Mouse (Mus musculus): ENCODE measurements around the gene Tex2. TPM values are rescaled to one million over a fixed set of nuclear protein-coding genes. Genes with fewer than 3 reads are reported as not detected.
A peak's percentile ranks its signal among the peaks of the same experiment; 100 is the strongest.

The Tex2 gene
- polyA plus RNA-seq, 1 experiment = 25.0 TPM

DNA sequence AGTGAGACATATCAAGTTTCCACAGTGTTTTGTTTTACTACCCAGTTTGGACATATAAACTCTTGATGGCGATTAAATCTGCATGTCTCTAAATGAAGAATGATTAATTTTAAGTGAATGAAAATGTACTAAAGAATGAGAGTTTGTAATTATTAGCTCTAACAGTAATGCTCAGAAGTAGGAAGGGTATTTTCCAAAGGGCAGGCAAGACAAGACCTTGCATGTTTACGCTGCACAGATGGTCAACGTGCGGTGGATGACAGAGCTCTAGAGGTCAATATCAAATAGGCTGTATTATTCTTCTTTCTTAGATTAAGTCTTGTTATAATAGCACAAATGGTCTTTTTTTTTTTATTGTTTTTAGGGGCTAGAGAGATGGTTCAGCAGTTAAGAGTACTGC lies 147.3 kb downstream of the Tex2 start:
- TF ChIP-seq CTCF (IDR thresholded peaks at IDR 0.05; ENCODE audit: low read depth, low read length) = no peak
- no peak for TF ChIP-seq POLR2A (IDR thresholded peaks at IDR 0.05; ENCODE audit: borderline replicate concordance, low read depth, low read length)
- Histone ChIP-seq H3K4me1 (ENCODE audit: control insufficient read depth, insufficient read depth, low read length) (peaks cover 32% of the 10 kb centered on the region), H3K4me3 (ENCODE audit: insufficient read depth, low read length) (no peak overlapping the region), H3K27ac (ENCODE audit: insufficient read depth, low read depth, low read length) (no peak overlapping the region)

- H3K4me3 ChIP-seq (ENCODE audit: insufficient read depth, low read length) = no peak overlapping the region
- no peak for TF ChIP-seq POLR2A (IDR thresholded peaks at IDR 0.05; ENCODE audit: borderline replicate concordance, low read depth, low read length)
- no peak for TF ChIP-seq CTCF (IDR thresholded peaks at IDR 0.05; ENCODE audit: low read depth, low read length)
- H3K4me1 ChIP-seq (ENCODE audit: control insufficient read depth, insufficient read depth, low read length) = peaks cover 35% of the 10 kb centered on the region
- no peak overlapping the region for H3K27ac ChIP-seq (ENCODE audit: insufficient read depth, low read depth, low read length)
Observed at GRCm38 (mm10) chr11:106465545-106465903, 147.7 kb downstream of the Tex2 start.

- Histone ChIP-seq H3K27ac (ENCODE audit: insufficient read depth, low read depth, low read length) (no peak overlapping the region), H3K4me1 (ENCODE audit: control insufficient read depth, insufficient read depth, low read length) (peaks cover 37% of the 10 kb centered on the region), H3K4me3 (ENCODE audit: insufficient read depth, low read length) (no peak overlapping the region)
- TF ChIP-seq POLR2A (IDR thresholded peaks at IDR 0.05; ENCODE audit: borderline replicate concordance, low read depth, low read length) = no peak
- TF ChIP-seq CTCF (IDR thresholded peaks at IDR 0.05; ENCODE audit: low read depth, low read length) = no peak
Observed at GRCm38 (mm10) chr11:106464681-106465544, 148.3 kb downstream of the Tex2 start.

GRCm38 (mm10) chr11:106463845-106464244 lies 149.4 kb downstream of the Tex2 start:
- Histone ChIP-seq H3K4me1 (ENCODE audit: control insufficient read depth, insufficient read depth, low read length) (peaks cover 37% of the 10 kb centered on the region), H3K4me3 (ENCODE audit: insufficient read depth, low read length) (no peak overlapping the region), H3K27ac (ENCODE audit: insufficient read depth, low read depth, low read length) (no peak overlapping the region)
- no peak for TF ChIP-seq CTCF (IDR thresholded peaks at IDR 0.05; ENCODE audit: low read depth, low read length)
- TF ChIP-seq POLR2A (IDR thresholded peaks at IDR 0.05; ENCODE audit: borderline replicate concordance, low read depth, low read length) = no peak

GRCm38 (mm10) chr11:106462309-106462708 lies 150.9 kb downstream of the Tex2 start:
- Histone ChIP-seq H3K4me3 (ENCODE audit: insufficient read depth, low read length) (no peak overlapping the region), H3K27ac (ENCODE audit: insufficient read depth, low read depth, low read length) (no peak overlapping the region), H3K4me1 (ENCODE audit: control insufficient read depth, insufficient read depth, low read length) (peaks cover 37% of the 10 kb centered on the region)
- no peak for TF ChIP-seq CTCF (IDR thresholded peaks at IDR 0.05; ENCODE audit: low read depth, low read length)
- no peak for TF ChIP-seq POLR2A (IDR thresholded peaks at IDR 0.05; ENCODE audit: borderline replicate concordance, low read depth, low read length)

- Histone ChIP-seq H3K27ac (ENCODE audit: insufficient read depth, low read depth, low read length) (peak overlapping the region; percentile 59), H3K4me1 (ENCODE audit: control insufficient read depth, insufficient read depth, low read length) (peaks cover 37% of the 10 kb centered on the region), H3K4me3 (ENCODE audit: insufficient read depth, low read length) (no peak overlapping the region)
- TF ChIP-seq CTCF (IDR thresholded peaks at IDR 0.05; ENCODE audit: low read depth, low read length) (no peak), POLR2A (IDR thresholded peaks at IDR 0.05; ENCODE audit: borderline replicate concordance, low read depth, low read length) (no peak)
Observed at GRCm38 (mm10) chr11:106461145-106461932, 151.9 kb downstream of the Tex2 start.

DNA sequence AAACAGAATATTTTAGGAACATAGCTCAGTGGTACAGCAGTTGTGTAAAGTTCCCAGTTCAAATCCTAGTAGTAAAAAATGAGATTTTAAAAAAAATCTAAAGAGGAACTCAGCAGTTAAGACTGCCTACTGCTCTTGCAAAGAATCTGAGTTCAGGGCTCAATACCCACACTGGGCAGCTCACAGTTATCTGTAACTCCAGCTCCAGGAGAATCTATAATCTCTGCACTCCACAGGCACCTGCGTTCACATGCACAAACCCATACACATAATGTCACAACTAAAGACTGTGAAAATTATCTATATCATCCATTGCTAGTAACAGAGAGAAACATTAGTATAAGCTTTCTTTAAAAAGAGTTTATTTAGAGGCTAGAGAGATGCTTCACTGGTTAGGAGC lies 152.6 kb downstream of the Tex2 start:
- Histone ChIP-seq H3K4me3 (ENCODE audit: insufficient read depth, low read length) (no peak overlapping the region), H3K27ac (ENCODE audit: insufficient read depth, low read depth, low read length) (peak overlapping the region; percentile 46; the same call in 1 of the 2 replicates), H3K4me1 (ENCODE audit: control insufficient read depth, insufficient read depth, low read length) (peaks cover 34% of the 10 kb centered on the region)
- TF ChIP-seq CTCF (IDR thresholded peaks at IDR 0.05; ENCODE audit: low read depth, low read length) (no peak), POLR2A (IDR thresholded peaks at IDR 0.05; ENCODE audit: borderline replicate concordance, low read depth, low read length) (no peak)

GRCm38 (mm10) chr11:106458540-106458939 lies 154.7 kb downstream of the Tex2 start:
- TF ChIP-seq POLR2A (IDR thresholded peaks at IDR 0.05; ENCODE audit: borderline replicate concordance, low read depth, low read length) = no peak
- TF ChIP-seq CTCF (IDR thresholded peaks at IDR 0.05; ENCODE audit: low read depth, low read length) = no peak

More at GRCm38 (mm10) chr11:106458540-106458939, 154.7 kb downstream of the Tex2 start:
- Histone ChIP-seq H3K27ac (ENCODE audit: insufficient read depth, low read depth, low read length) (no peak overlapping the region), H3K4me1 (ENCODE audit: control insufficient read depth, insufficient read depth, low read length) (peaks cover 24% of the 10 kb centered on the region), H3K4me3 (ENCODE audit: insufficient read depth, low read length) (no peak overlapping the region)

Other genes starting within 250 kb of the Tex2 start
- not detected in 2 replicates for gene Prr29, start 248.0 kb downstream of the Tex2 start, polyA plus RNA-seq (2012; ENCODE audit: insufficient read depth, insufficient read length, missing spikeins)
- 7.4 and 9.4 TPM in 2 replicates for gene Icam2, start 225.3 kb downstream of the Tex2 start, polyA plus RNA-seq (2012; ENCODE audit: insufficient read depth, insufficient read length, missing spikeins)
- 27.5 and 27.8 TPM in 2 replicates for gene Ern1, start 125.6 kb downstream of the Tex2 start, polyA plus RNA-seq (2012; ENCODE audit: insufficient read depth, insufficient read length, missing spikeins)
- gene Pecam1, start 137.2 kb upstream of the Tex2 start, polyA plus RNA-seq (2012; ENCODE audit: insufficient read depth, insufficient read length, missing spikeins) = 4.8 and 5.1 TPM in 2 replicates
- 202 and 222 TPM in 2 replicates for gene Milr1, start 137.8 kb upstream of the Tex2 start, polyA plus RNA-seq (2012; ENCODE audit: insufficient read depth, insufficient read length, missing spikeins)
- gene Polg2, start 166.1 kb upstream of the Tex2 start, polyA plus RNA-seq (2012; ENCODE audit: insufficient read depth, insufficient read length, missing spikeins) = 8.9 and 11.4 TPM in 2 replicates
- 1,156 and 1,201 TPM in 2 replicates for gene Ddx5, start 175.8 kb upstream of the Tex2 start, polyA plus RNA-seq (2012; ENCODE audit: insufficient read depth, insufficient read length, missing spikeins)
- 24.4 and 26.6 TPM in 2 replicates for gene Cep95, start 175.8 kb upstream of the Tex2 start, polyA plus RNA-seq (2012; ENCODE audit: insufficient read depth, insufficient read length, missing spikeins)